Mouse (Mus musculus) layer of hippocampus, postnatal 36 days (tissue): ENCODE results near the gene Il6ra. TPM values are rescaled to one million over a fixed set of nuclear protein-coding genes. Genes with fewer than 3 reads are reported as not detected.

Experiments used
- DNase-seq, 2 experiments: peaks; one replicate each; pipeline ENCODE4 v3.0.0; 2022
- total RNA-seq, 2 experiments: library from RNA; stranded (reverse); gene quantifications; 2 replicates each; pipeline ENCODE4 v1.2.3; 2021

The Il6ra gene
- total RNA-seq, 2 experiments from 2014 or later = 6.3 to 7.7 TPM

- no peak for DNase-seq
Measured at GRCm38 (mm10) chr3:89847596-89847995, 65.4 kb downstream of the Il6ra start.

GRCm38 (mm10) chr3:89847126-89847525, 65.9 kb downstream of the Il6ra start:
- no peak for DNase-seq

GRCm38 (mm10) chr3:89845814-89846213, 67.2 kb downstream of the Il6ra start:
- DNase-seq = no peak

GRCm38 (mm10) chr3:89843148-89843547, 69.8 kb downstream of the Il6ra start:
- no peak for DNase-seq

- no peak for DNase-seq
Measured at GRCm38 (mm10) chr3:89842258-89842657, 70.7 kb downstream of the Il6ra start.

- no peak for DNase-seq
Measured at GRCm38 (mm10) chr3:89835362-89835761, 77.6 kb downstream of the Il6ra start.

GRCm38 (mm10) chr3:89830815-89831591, 82.0 kb downstream of the Il6ra start, which contains the start of gene She:
TSS of gene She (plus strand) at chr3:89831370.
- no peak for DNase-seq

GRCm38 (mm10) chr3:89826295-89826694, 86.7 kb downstream of the Il6ra start:
- no peak for DNase-seq

- DNase-seq = no peak
Measured at GRCm38 (mm10) chr3:89823594-89823993, 89.4 kb downstream of the Il6ra start.

- DNase-seq = no peak
Measured at GRCm38 (mm10) chr3:89821548-89822480, 91.2 kb downstream of the Il6ra start.

- no peak for DNase-seq
Measured at GRCm38 (mm10) chr3:89821096-89821513, 91.9 kb downstream of the Il6ra start.

GRCm38 (mm10) chr3:89820311-89821095, 92.5 kb downstream of the Il6ra start:
- no peak for DNase-seq

GRCm38 (mm10) chr3:89819897-89820296, 93.1 kb downstream of the Il6ra start:
- DNase-seq = no peak

- DNase-seq = no peak
Measured at GRCm38 (mm10) chr3:89818605-89819004, 94.4 kb downstream of the Il6ra start.

- no peak for DNase-seq
Measured at GRCm38 (mm10) chr3:89817056-89817455, 95.9 kb downstream of the Il6ra start.

Other genes starting within 250 kb of the Il6ra start
- gene Adar, start 198.2 kb downstream of the Il6ra start, total RNA-seq = 100 to 1,000 TPM; 119 to 122 TPM
- gene Chrnb2, start 148.6 kb downstream of the Il6ra start, total RNA-seq = 10 to 100 TPM; 29.6 to 30.2 TPM
- gene Ube2q1, start 139.6 kb downstream of the Il6ra start, total RNA-seq = 10 to 100 TPM; 92.1 to 96.4 TPM
- gene She, start 81.8 kb downstream of the Il6ra start, total RNA-seq = 1 to 10 TPM; 2.4 to 2.9 TPM
- gene Atp8b2, start 50.3 kb upstream of the Il6ra start, total RNA-seq = 10 to 100 TPM; 82.7 to 86.9 TPM
- gene Hax1, start 85.6 kb upstream of the Il6ra start, total RNA-seq = 10 to 100 TPM; 97.5 to 98.2 TPM
- gene 4933434E20Rik, start 138.4 kb upstream of the Il6ra start, total RNA-seq = 10 to 100 TPM; 90.6 to 95.5 TPM
- 100 to 1,000 TPM; 149 to 181 TPM for gene Ubap2l, start 139.4 kb upstream of the Il6ra start, total RNA-seq
- gene Tpm3, start 159.5 kb upstream of the Il6ra start, total RNA-seq = 100 to 1,000 TPM; 181 to 182 TPM
- gene Nup210l, start 190.9 kb upstream of the Il6ra start, total RNA-seq = under 1 TPM; 0.38 to 0.45 TPM